Mouse (Mus musculus) liver, embryonic 16.5 days (tissue): ENCODE results near the gene Prps1l1. TPM values are rescaled to one million over a fixed set of nuclear protein-coding genes. Genes with fewer than 3 reads are reported as not detected.

ENCODE experiments used
- ATAC-seq: fragments of 200-750 bp; cut with Nextera tagmentation; 2 replicates; pipeline ENCODE4 v1.8.0; 2017; ENCODE audit warnings: low read depth, mild to moderate bottlenecking, moderate number of reproducible peaks, moderate library complexity
- H3K27ac ChIP-seq: fragments of 300-500 bp; sonication (generic); 2 replicates; pipeline ENCODE4 v1.5.1; 2014; ENCODE audit warnings: mild to moderate bottlenecking, low read length
- H3K27me3 ChIP-seq: fragments of 300-500 bp; sonication (generic); 2 replicates; pipeline ENCODE4 v1.6.1; 2014; ENCODE audit warnings: low read depth, low read length, mixed read lengths; ENCODE audit not compliant: control insufficient read depth, insufficient read depth
- H3K36me3 ChIP-seq: fragments of 300-500 bp; sonication (generic); 2 replicates; pipeline ENCODE4 v1.6.1; 2014; ENCODE audit warnings: mild to moderate bottlenecking; ENCODE audit not compliant: control insufficient read depth, insufficient read depth
- H3K4me1 ChIP-seq: fragments of 300-500 bp; sonication (generic); 2 replicates; pipeline ENCODE4 v1.6.1; 2014; ENCODE audit warnings: low read depth, low read length, mixed read lengths; ENCODE audit not compliant: control insufficient read depth
- H3K4me2 ChIP-seq: fragments of 300-500 bp; sonication (generic); 2 replicates; pipeline ENCODE4 v1.6.1; 2014; ENCODE audit warnings: low read depth, low read length, mixed read lengths
- H3K4me3 ChIP-seq: fragments of 300-500 bp; sonication (generic); 2 replicates; pipeline ENCODE4 v1.5.1; 2014; ENCODE audit warnings: low read depth, mild to moderate bottlenecking, low read length
- H3K9ac ChIP-seq: fragments of 300-500 bp; sonication (generic); 2 replicates; pipeline ENCODE4 v1.6.1; 2014; ENCODE audit warnings: low read depth, low read length
- H3K9me3 ChIP-seq: fragments of 300-500 bp; sonication (generic); replicated peaks from 2 replicates; pipeline ENCODE4 v1.6.1; 2016; ENCODE audit warnings: low read length; ENCODE audit not compliant: control insufficient read depth
- WGBS: fragments of 180-500 bp; shearing (Covaris S2); extraction: QIAGEN DNeasy Blood & Tissue Kit; methylation state at CpG from one replicate; pipeline ENCODE4 v1.1.7; 2014; ENCODE audit not compliant: insufficient replicate concordance; 5-methylcytosine and 5-hydroxymethylcytosine counted together
- polyA plus RNA-seq: library from polyadenylated mRNA; unstranded; fragments of >200 nt; fragmentation: Nextera tagmentation; extraction: Ambion mirVana; gene quantifications from 2 replicates; pipeline ENCODE4 v1.2.1, GENCODE M21; 2015

The Prps1l1 gene
- polyA plus RNA-seq, 1 experiment from 2014 or later, result not detected

GRCm38 (mm10) chr12:35018679-35019237, 34.2 kb downstream of the Prps1l1 start:
- H3K36me3 ChIP-seq, result no peaks in the 10 kb centered on the region
- no peaks in the 10 kb centered on the region for H3K4me1 ChIP-seq
- H3K4me2 ChIP-seq, result no peak overlapping the region
- no peak overlapping the region for H3K27ac ChIP-seq
- ATAC-seq, result no peak
- WGBS, result 27% methylated on average over 9 of the region's 9 CpGs
- H3K9me3 ChIP-seq, result no peaks in the 10 kb centered on the region
- H3K27me3 ChIP-seq, result no peaks in the 10 kb centered on the region
- no peak overlapping the region for H3K4me3 ChIP-seq
- H3K9ac ChIP-seq, result no peak overlapping the region

- Histone ChIP-seq H3K4me1 (no peaks in the 10 kb centered on the region), H3K27me3 (no peaks in the 10 kb centered on the region), H3K9ac (no peak overlapping the region), H3K9me3 (no peaks in the 10 kb centered on the region), H3K4me3 (no peak overlapping the region), H3K36me3 (no peaks in the 10 kb centered on the region), H3K4me2 (no peak overlapping the region), H3K27ac (no peak overlapping the region)
- ATAC-seq, result no peak
- 61% methylated on average over 9 of the region's 9 CpGs for WGBS
Observed at GRCm38 (mm10) chr12:35021285-35021684, 36.7 kb downstream of the Prps1l1 start.

- H3K4me1 ChIP-seq, result no peaks in the 10 kb centered on the region
- no peaks in the 10 kb centered on the region for H3K27me3 ChIP-seq
- no peak overlapping the region for H3K4me3 ChIP-seq
- 65% methylated on average over 10 of the region's 10 CpGs for WGBS
- no peak for ATAC-seq
- H3K27ac ChIP-seq, result no peak overlapping the region
- H3K4me2 ChIP-seq, result no peak overlapping the region
- H3K9ac ChIP-seq, result no peak overlapping the region
- H3K36me3 ChIP-seq, result no peaks in the 10 kb centered on the region
- no peaks in the 10 kb centered on the region for H3K9me3 ChIP-seq
Observed at GRCm38 (mm10) chr12:35022066-35022465, 37.5 kb downstream of the Prps1l1 start.

- H3K4me2 ChIP-seq, result no peak overlapping the region
- H3K9ac ChIP-seq, result no peak overlapping the region
- H3K4me3 ChIP-seq, result no peak overlapping the region
- 32% methylated on average over 4 of the region's 4 CpGs for WGBS
- H3K4me1 ChIP-seq, result no peaks in the 10 kb centered on the region
- no peaks in the 10 kb centered on the region for H3K9me3 ChIP-seq
- no peaks in the 10 kb centered on the region for H3K27me3 ChIP-seq
- no peaks in the 10 kb centered on the region for H3K36me3 ChIP-seq
- no peak overlapping the region for H3K27ac ChIP-seq
- no peak for ATAC-seq
Observed at GRCm38 (mm10) chr12:35025916-35026432, 41.4 kb downstream of the Prps1l1 start.

GRCm38 (mm10) chr12:35027533-35027932, 43.0 kb downstream of the Prps1l1 start:
- Histone ChIP-seq H3K9ac (no peak overlapping the region), H3K9me3 (no peaks in the 10 kb centered on the region), H3K27ac (no peak overlapping the region), H3K4me3 (no peak overlapping the region), H3K36me3 (no peaks in the 10 kb centered on the region), H3K27me3 (no peaks in the 10 kb centered on the region), H3K4me1 (no peaks in the 10 kb centered on the region), H3K4me2 (no peak overlapping the region)
- no peak for ATAC-seq
- whole genome bisulfite sequencing, result 36% methylated on average over 1 of the region's 1 CpGs

Other genes with a start within 250 kb of the Prps1l1 start
- gene Hdac9, start 67.7 kb upstream of the Prps1l1 start, polyA plus RNA-seq, result 1.4 and 1.6 TPM in 2 replicates
- 8.6 TPM in 2 replicates for gene Snx13, start 62.4 kb downstream of the Prps1l1 start, polyA plus RNA-seq